Mouse (Mus musculus) lung, embryonic 16.5 days (tissue): ENCODE data around the gene Tmbim6. TPM values are rescaled to one million over a fixed set of nuclear protein-coding genes. Genes with fewer than 3 reads are reported as not detected.
"Not testable (repeated sequence)": the region's sequence is repeated elsewhere in the genome, so short reads cannot be mapped to it uniquely, and the experiment has no call there.

Experiments
- ATAC-seq: fragments of 200-750 bp; cut with Nextera tagmentation; 2 replicates; pipeline ENCODE4 v1.8.0; 2017; ENCODE audit warnings: low read depth, mild to moderate bottlenecking, moderate library complexity
- H3K27ac ChIP-seq: fragments of 300-500 bp; sonication (generic); 2 replicates; pipeline ENCODE4 v1.5.1; 2014; ENCODE audit warnings: mild to moderate bottlenecking, control low read depth, low read length
- H3K27me3 ChIP-seq: fragments of 300-500 bp; sonication (generic); 2 replicates; pipeline ENCODE4 v1.6.1; 2014; ENCODE audit warnings: low read depth, low read length, mixed read lengths; ENCODE audit not compliant: control insufficient read depth, insufficient read depth
- H3K36me3 ChIP-seq: fragments of 300-500 bp; sonication (generic); 2 replicates; pipeline ENCODE4 v1.6.1; 2014; ENCODE audit warnings: low read length; ENCODE audit not compliant: control insufficient read depth, insufficient read depth
- H3K4me1 ChIP-seq: fragments of 300-500 bp; sonication (generic); replicated peaks from 2 replicates; pipeline ENCODE4 v1.6.1; 2014; ENCODE audit warnings: low read length, mixed read lengths; ENCODE audit not compliant: control insufficient read depth, insufficient read depth
- H3K4me2 ChIP-seq: fragments of 300-500 bp; sonication (generic); 2 replicates; pipeline ENCODE4 v1.6.1; 2014; ENCODE audit warnings: low read depth, low read length, control low read depth
- H3K4me3 ChIP-seq: fragments of 300-500 bp; sonication (generic); 2 replicates; pipeline ENCODE4 v1.5.1; 2014; ENCODE audit warnings: mild to moderate bottlenecking, low read length, control low read depth
- H3K9ac ChIP-seq: fragments of 300-500 bp; sonication (generic); 2 replicates; pipeline ENCODE4 v1.6.1; 2014; ENCODE audit warnings: low read length, control low read depth
- H3K9me3 ChIP-seq: fragments of 300-500 bp; sonication (generic); 2 replicates; pipeline ENCODE4 v1.6.1; 2016; ENCODE audit warnings: low read length; ENCODE audit not compliant: control insufficient read depth
- WGBS: fragments of 180-500 bp; shearing (Covaris S2); extraction: QIAGEN DNeasy Blood & Tissue Kit; methylation state at CpG from one replicate; pipeline ENCODE4 v1.1.7; 2014; 5-methylcytosine and 5-hydroxymethylcytosine counted together
- polyA plus RNA-seq: library from polyadenylated mRNA; unstranded; fragments of >200 nt; fragmentation: Nextera tagmentation; extraction: Ambion mirVana; gene quantifications from 2 replicates; pipeline ENCODE4 v1.2.1, GENCODE M21; 2015

The Tmbim6 gene
- polyA plus RNA-seq, 1 experiment from 2014 or later, result 464 TPM

DNA sequence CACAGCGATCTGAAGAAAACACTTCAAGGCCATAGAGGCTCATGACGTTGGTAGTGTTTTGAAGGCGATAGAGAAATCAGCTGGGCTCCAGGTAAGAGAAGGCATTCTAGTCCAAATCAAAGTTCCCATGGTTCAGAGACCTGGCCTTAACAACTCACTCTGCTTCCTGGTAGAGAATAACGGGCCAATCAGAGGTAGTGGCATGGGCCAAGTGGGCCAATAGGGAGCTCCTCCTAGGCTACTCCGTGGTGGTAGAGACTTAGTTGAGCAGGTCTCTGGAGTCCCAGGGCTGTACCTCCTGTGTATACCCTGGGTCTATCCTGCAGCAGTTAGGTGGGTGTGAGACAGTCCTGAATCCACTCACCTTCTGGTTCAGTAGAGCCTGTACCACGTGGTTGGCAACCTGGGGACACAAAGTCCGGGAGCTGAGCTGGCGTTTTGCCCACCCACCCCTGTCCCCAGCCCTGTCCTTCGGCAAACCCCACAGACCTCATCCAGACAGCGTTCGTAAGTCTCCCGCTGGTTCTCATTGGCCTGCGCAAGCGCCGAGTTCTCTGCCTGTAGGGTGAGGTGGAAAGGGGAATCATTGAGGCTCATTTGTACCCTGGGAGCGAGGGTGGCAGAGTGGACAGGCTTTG, 40.5 kb downstream of the Tmbim6 start:
- H3K27me3 ChIP-seq, result no peaks in the 10 kb centered on the region
- peaks cover 15% of the 10 kb centered on the region for H3K36me3 ChIP-seq
- 84% methylated on average over 16 of the region's 16 CpGs for WGBS
- H3K9me3 ChIP-seq, result no peaks in the 10 kb centered on the region
- H3K27ac ChIP-seq, result no peak overlapping the region
- no peak overlapping the region for H3K4me3 ChIP-seq
- no peak overlapping the region for H3K9ac ChIP-seq
- H3K4me1 ChIP-seq, result peaks cover 22% of the 10 kb centered on the region
- ATAC-seq, result no peak
- H3K4me2 ChIP-seq, result no peak overlapping the region

GRCm38 (mm10) chr15:99433913-99434312, 41.2 kb downstream of the Tmbim6 start:
- 57% methylated on average over 10 of the region's 12 CpGs for WGBS

GRCm38 (mm10) chr15:99438966-99439698, 46.5 kb downstream of the Tmbim6 start:
- H3K9me3 ChIP-seq, result no peaks in the 10 kb centered on the region
- H3K27me3 ChIP-seq, result no peaks in the 10 kb centered on the region
- no peak overlapping the region for H3K9ac ChIP-seq
- no peaks in the 10 kb centered on the region for H3K36me3 ChIP-seq
- 69% methylated on average over 8 of the region's 8 CpGs for WGBS
- H3K4me1 ChIP-seq, result peaks cover 51% of the 10 kb centered on the region
- no peak for ATAC-seq
- no peak overlapping the region for H3K4me3 ChIP-seq
- H3K27ac ChIP-seq, result 0 out of 2 replicates have a peak overlapping the region, but pooled peaks have one; percentile 6
- H3K4me2 ChIP-seq, result no peak overlapping the region

More at GRCm38 (mm10) chr15:99433913-99434312, 41.2 kb downstream of the Tmbim6 start:
- no peak overlapping the region for H3K27ac ChIP-seq
- no peaks in the 10 kb centered on the region for H3K27me3 ChIP-seq
- ATAC-seq, result no peak
- H3K9me3 ChIP-seq, result no peaks in the 10 kb centered on the region
- peaks cover 26% of the 10 kb centered on the region for H3K4me1 ChIP-seq
- no peak overlapping the region for H3K4me2 ChIP-seq
- H3K36me3 ChIP-seq, result peaks cover 15% of the 10 kb centered on the region
- no peak overlapping the region for H3K4me3 ChIP-seq
- H3K9ac ChIP-seq, result 0 out of 2 replicates have a peak overlapping the region, but pooled peaks have one; percentile 3

DNA sequence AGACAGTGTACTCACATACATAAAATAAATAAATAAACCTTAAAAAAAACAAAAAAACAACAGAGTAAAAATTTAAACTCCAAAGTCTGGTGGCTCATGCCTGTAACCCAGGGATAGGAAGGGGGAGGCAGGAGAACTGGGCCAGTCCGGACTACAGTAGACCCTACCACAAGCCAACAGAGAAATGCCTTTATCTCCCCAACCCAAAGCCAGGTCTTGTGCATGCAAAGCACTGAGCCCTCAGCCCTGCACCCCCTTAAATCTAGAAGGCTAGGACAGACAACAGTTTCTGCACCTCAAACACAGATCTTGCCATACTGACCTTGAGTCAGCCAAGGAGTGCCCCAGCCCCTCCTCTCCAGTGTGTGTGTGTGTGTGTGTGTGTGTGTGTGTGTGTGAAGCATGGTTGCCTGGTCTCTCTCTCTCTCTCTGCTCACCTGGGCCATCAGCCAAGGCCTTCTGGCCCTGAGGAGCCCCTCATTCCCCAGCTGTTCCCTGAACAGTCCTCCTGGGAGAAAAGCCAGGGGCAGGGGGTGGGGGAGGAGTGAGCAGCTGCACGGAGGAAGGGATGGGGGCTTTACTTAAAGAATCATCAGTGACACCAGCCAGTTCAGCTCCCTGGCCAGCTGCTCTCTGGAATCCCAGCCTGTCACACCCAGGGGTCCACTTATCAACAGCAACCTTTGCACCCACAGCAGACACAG, 47.6 kb downstream of the Tmbim6 start:
- Histone ChIP-seq H3K9me3 (no peaks in the 10 kb centered on the region), H3K4me1 (peaks cover 43% of the 10 kb centered on the region), H3K27ac (peak overlapping the region; percentile 85), H3K4me3 (no peak overlapping the region), H3K27me3 (no peaks in the 10 kb centered on the region), H3K9ac (peak overlapping the region; percentile 28; the same call in 1 of the 2 replicates), H3K4me2 (no peak overlapping the region), H3K36me3 (no peaks in the 10 kb centered on the region)
- 29% methylated on average over 2 of the region's 2 CpGs for WGBS
- peak; percentile 95 for ATAC-seq

DNA sequence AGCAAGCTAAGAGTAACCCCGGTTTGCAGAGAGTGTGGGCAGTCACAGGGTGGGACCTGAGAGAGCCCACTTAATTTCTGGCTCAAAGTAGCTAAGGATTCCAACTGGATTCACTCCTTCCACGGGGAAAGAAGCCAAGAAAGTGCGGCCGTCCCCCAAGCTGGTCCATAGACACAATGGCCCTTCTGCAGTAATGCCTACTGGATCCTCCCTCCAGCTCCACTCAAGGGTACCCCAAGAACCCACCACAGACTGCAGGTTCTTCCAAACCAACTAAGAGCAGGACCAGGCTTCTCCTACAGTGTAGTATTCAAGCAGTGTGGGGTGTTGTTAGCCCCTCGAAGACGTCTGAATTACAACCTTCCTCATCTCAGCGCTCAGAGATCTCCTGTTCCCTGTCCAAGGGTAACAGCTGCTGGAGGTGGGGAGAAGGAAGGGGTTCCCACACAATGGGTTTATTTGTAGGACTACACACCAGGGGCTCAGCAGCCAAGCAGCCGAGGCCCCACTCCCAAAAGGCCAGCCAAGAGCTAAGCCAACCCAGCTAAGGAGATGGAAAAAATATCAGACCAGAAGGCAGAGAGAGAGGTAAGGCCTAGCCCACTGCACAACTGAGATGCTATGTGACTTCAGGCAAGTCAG, 48.3 kb downstream of the Tmbim6 start:
- WGBS, result 35% methylated on average over 8 of the region's 8 CpGs
- Histone ChIP-seq H3K4me1 (peaks cover 40% of the 10 kb centered on the region), H3K4me3 (no peak overlapping the region), H3K27me3 (no peaks in the 10 kb centered on the region), H3K9ac (no peak overlapping the region), H3K36me3 (no peaks in the 10 kb centered on the region), H3K9me3 (no peaks in the 10 kb centered on the region), H3K4me2 (no peak overlapping the region), H3K27ac (peak overlapping the region; percentile 85)
- ATAC-seq, result peak; percentile 14; the same call in 1 of the 2 replicates

- H3K36me3 ChIP-seq, result no peaks in the 10 kb centered on the region
- no peak for ATAC-seq
- H3K4me3 ChIP-seq, result no peak overlapping the region
- H3K9me3 ChIP-seq, result no peaks in the 10 kb centered on the region
- 54% methylated on average over 7 of the region's 7 CpGs for WGBS
- H3K4me2 ChIP-seq, result no peak overlapping the region
- H3K27ac ChIP-seq, result no peak overlapping the region
- peaks cover 36% of the 10 kb centered on the region for H3K4me1 ChIP-seq
- H3K9ac ChIP-seq, result no peak overlapping the region
- no peaks in the 10 kb centered on the region for H3K27me3 ChIP-seq
These were observed 49.7 kb downstream of the Tmbim6 start for GRCm38 (mm10) chr15:99442358-99442757.

GRCm38 (mm10) chr15:99445567-99445966, 52.9 kb downstream of the Tmbim6 start:
- Histone ChIP-seq H3K4me1 (peaks cover 38% of the 10 kb centered on the region), H3K9ac (no peak overlapping the region), H3K27ac (no peak overlapping the region), H3K36me3 (no peaks in the 10 kb centered on the region), H3K27me3 (no peaks in the 10 kb centered on the region), H3K4me3 (no peak overlapping the region), H3K9me3 (no peaks in the 10 kb centered on the region), H3K4me2 (no peak overlapping the region)
- 58% methylated on average over 6 of the region's 6 CpGs for WGBS
- ATAC-seq, result no peak

DNA sequence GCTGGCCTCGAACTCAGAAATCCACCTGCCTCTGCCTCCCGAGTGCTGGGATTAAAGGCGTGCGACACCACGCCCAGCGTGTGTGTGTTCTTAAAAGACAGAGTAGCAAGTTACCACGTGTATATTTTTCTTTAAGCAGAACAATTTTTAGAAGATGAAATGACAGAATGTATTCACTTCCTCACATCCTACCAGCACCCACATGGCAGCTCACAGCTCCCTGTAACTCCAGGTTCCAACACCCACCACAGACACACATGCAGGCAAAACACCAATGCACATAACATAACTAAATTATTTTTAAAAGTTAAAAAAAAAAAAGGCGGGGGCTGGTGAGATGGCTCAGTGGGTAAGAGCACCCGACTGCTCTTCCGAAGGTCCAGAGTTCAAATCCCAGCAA, 53.5 kb downstream of the Tmbim6 start:
- H3K4me2 ChIP-seq, ATAC-seq, H3K36me3 ChIP-seq: not testable (repeated sequence)

More for the DNA sequence above, 53.5 kb downstream of the Tmbim6 start:
- not testable (repeated sequence) for H3K9me3 ChIP-seq, H3K9ac ChIP-seq, H3K4me3 ChIP-seq, H3K27ac ChIP-seq, H3K27me3 ChIP-seq
- peaks cover 35% of the 10 kb centered on the region for H3K4me1 ChIP-seq
- 88% methylated on average over 10 of the region's 10 CpGs for WGBS
